Mouse (Mus musculus) testis, adult 2 months (tissue): ENCODE results near the gene Mtln. TPM values are rescaled to one million over a fixed set of nuclear protein-coding genes. Genes with fewer than 3 reads are reported as not detected.
A peak's percentile ranks its signal among the peaks of the same experiment; 100 is the strongest.

Experiments used
- H3K27ac ChIP-seq: fragments of 200-500 bp; 2 replicates; pipeline ENCODE4 v1.5.1; 2012; ENCODE audit warnings: low read depth, low read length; ENCODE audit not compliant: control insufficient read depth, insufficient read depth
- H3K27me3 ChIP-seq: fragments of 200-500 bp; 2 replicates; pipeline ENCODE4 v1.6.1; 2012; ENCODE audit warnings: mild to moderate bottlenecking, low read length, moderate library complexity; ENCODE audit not compliant: control insufficient read depth, insufficient read depth
- H3K36me3 ChIP-seq: fragments of 200-500 bp; 2 replicates; pipeline ENCODE4 v1.6.1; 2012; ENCODE audit warnings: mild to moderate bottlenecking, low read length; ENCODE audit not compliant: control insufficient read depth, insufficient read depth
- H3K4me1 ChIP-seq: fragments of 200-500 bp; 2 replicates; pipeline ENCODE4 v1.6.1; 2012; ENCODE audit warnings: low read length; ENCODE audit not compliant: control insufficient read depth, insufficient read depth
- H3K4me3 ChIP-seq: fragments of 200-500 bp; 2 replicates; pipeline ENCODE4 v1.5.1; 2012; ENCODE audit warnings: low read depth, mild to moderate bottlenecking, low read length, moderate library complexity, mixed read lengths; ENCODE audit not compliant: control insufficient read depth
- CTCF ChIP-seq: fragments of 200-500 bp; IDR thresholded peaks from 2 replicates; pipeline ENCODE4 v1.5.1; 2012; ENCODE audit warnings: low read depth, mild to moderate bottlenecking, inconsistent platforms, low read length, moderate library complexity; ENCODE audit not compliant: control insufficient read depth, insufficient read depth, insufficient replicate concordance
- POLR2A ChIP-seq: fragments of 200-500 bp; IDR thresholded peaks from 2 replicates; pipeline ENCODE4 v1.6.1; 2012; ENCODE audit warnings: low read depth, mild to moderate bottlenecking, inconsistent platforms, low read length, moderate library complexity; ENCODE audit not compliant: control insufficient read depth
- polyA plus RNA-seq: library from polyadenylated mRNA; depleted of rRNA; stranded (reverse); fragments of >200 nt; gene quantifications from 2 replicates; pipeline ENCODE4 v1.2.3, GENCODE M21; 2012; rRNA removed

Mtln gene
- 7.7 and 8.7 TPM in 2 replicates for polyA plus RNA-seq

DNA sequence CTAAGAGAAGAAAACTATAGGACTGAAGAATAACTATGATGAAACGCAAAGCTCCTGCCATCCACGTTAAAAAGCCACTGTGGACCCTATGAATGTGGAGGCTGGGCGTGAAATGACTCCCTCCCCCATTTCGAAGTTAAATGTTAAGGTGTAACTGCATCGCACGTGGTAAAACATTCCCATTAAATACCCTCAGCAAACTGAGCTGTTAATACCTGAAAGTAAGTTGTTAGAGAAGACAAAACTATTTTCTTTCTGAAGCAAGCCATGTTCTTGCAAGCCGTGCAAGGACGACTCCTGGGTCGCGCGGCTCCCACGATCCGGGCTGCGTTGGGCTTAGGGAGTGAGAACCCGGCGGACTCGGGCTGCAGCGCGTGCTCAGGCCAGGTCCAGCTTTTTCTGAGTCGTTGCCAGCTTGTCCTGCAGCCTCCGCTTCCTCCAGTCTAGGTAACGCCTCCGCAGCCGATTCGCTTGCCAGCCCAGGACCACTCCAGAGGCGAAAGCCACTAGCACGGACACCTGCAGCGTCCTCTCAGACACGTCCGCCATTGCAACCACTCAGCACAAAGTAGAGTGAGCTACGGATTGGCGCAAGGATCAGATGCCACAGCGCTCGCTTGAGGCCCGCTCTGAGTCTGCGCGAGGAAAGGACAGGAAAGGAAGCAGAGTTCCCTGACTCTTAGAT lies at the start of gene Mtln:
TSS of gene Mtln (minus strand) at position 570 of the 685 bp plus-strand sequence.
- Histone ChIP-seq H3K4me1 (peaks cover 4% of the 10 kb centered on the region), H3K27me3 (no peaks in the 10 kb centered on the region), H3K4me3 (peak within 1 kb of the TSS; percentile 91), H3K36me3 (no peaks in the 10 kb centered on the region), H3K27ac (peak within 1 kb of the TSS; percentile 78)
- TF ChIP-seq POLR2A: peak; percentile 92
- no peak for TF ChIP-seq CTCF

DNA sequence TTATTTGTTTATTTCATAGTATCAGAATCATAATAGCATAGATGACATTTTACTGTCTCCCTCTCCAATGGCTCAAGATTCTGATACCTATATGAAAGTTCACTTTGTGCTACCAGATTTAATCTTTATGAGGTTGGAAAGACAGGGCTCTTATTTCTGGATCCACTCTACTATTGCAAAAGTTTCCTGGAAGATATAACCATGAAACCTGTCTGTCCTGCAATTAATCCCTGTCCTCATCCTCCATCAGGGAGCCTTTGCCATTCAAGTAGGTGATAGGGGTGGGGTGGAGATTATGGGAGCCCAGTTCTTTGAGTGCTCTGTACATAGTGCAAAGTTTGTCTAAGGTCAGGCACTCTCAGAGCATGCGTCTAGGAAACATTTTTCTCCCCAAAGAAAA lies 49.1 kb upstream of the Mtln start:
- H3K4me3 ChIP-seq: no peak overlapping the region
- peaks cover 6% of the 10 kb centered on the region; the same call in 1 of the 2 replicates for H3K4me1 ChIP-seq
- no peaks in the 10 kb centered on the region for H3K27me3 ChIP-seq
- no peak overlapping the region for H3K27ac ChIP-seq
- TF ChIP-seq POLR2A (no peak), CTCF (no peak)
- no peaks in the 10 kb centered on the region for H3K36me3 ChIP-seq

DNA sequence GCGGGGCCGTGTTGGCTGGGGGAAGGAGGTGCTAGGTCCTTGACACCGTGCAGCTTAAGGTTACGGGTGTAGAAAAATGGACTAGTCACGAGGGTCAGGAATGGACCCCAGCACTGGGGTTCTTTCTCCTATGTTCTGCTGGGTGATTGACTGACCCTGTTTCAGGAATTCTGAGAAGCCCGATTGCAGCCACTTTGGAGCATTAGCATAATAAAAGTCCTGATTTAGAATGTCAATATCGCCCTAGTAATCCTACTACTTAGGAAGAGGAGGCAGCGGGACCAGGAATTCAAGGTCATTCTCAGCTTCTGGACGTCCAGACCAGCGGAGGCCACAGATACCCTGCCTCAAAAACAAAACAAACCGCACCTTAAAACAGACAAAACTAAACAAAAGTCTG lies 47.1 kb upstream of the Mtln start:
- H3K4me3 ChIP-seq: no peak overlapping the region
- no peaks in the 10 kb centered on the region for H3K27me3 ChIP-seq
- no peak overlapping the region for H3K27ac ChIP-seq
- TF ChIP-seq POLR2A (no peak), CTCF (no peak)
- peaks cover 6% of the 10 kb centered on the region; the same call in 1 of the 2 replicates for H3K4me1 ChIP-seq
- no peaks in the 10 kb centered on the region for H3K36me3 ChIP-seq

DNA sequence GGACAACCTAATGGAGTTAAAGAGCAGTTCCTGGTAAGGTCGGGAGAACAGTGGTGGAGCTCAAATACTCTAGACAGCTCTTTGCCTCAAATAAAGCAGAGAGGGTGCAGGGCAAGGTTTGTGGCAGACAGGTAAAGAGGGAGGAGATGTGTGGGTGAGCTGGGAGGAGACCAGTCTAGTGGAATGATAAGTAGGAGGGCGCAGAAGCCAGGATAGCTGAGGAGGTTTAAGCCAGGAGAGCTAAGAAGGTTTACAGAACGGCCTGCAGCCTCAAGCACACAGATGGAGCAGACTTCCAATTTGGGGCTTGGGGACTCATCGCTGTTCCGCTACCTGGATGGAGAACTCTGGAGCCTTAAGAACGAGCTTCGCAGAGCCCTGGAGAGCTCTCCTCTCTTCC lies 46.3 kb upstream of the Mtln start, which contains the start of gene Acoxl:
TSS of gene Acoxl (plus strand) at position 301 of the 400 bp plus-strand sequence.
- Histone ChIP-seq H3K36me3 (no peaks in the 10 kb centered on the region), H3K27me3 (no peaks in the 10 kb centered on the region), H3K27ac (no peak within 1 kb of the TSS), H3K4me3 (no peak within 1 kb of the TSS), H3K4me1 (peaks cover 6% of the 10 kb centered on the region; the same call in 1 of the 2 replicates)
- TF ChIP-seq POLR2A (no peak), CTCF (no peak)

DNA sequence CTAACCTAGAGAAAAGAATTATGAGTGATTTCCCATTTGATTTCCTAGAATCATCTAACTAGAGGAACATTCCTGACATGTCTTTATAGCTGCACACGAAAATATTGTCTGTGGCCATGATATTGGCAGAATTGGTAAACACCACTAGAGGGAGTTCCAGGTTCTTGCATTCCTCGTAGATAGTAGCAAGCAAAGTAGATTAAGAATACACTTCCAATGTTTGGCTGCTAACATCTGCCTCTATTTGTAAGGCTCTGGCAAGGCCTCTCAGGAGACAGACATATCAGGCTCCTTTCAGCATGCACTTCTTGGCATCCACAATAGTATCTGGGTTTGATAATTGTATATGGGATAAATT lies 40.5 kb upstream of the Mtln start:
- Histone ChIP-seq H3K27me3 (no peaks in the 10 kb centered on the region), H3K4me1 (no peaks in the 10 kb centered on the region), H3K36me3 (no peaks in the 10 kb centered on the region), H3K27ac (no peak overlapping the region), H3K4me3 (no peak overlapping the region)
- TF ChIP-seq CTCF (no peak), POLR2A (no peak)

DNA sequence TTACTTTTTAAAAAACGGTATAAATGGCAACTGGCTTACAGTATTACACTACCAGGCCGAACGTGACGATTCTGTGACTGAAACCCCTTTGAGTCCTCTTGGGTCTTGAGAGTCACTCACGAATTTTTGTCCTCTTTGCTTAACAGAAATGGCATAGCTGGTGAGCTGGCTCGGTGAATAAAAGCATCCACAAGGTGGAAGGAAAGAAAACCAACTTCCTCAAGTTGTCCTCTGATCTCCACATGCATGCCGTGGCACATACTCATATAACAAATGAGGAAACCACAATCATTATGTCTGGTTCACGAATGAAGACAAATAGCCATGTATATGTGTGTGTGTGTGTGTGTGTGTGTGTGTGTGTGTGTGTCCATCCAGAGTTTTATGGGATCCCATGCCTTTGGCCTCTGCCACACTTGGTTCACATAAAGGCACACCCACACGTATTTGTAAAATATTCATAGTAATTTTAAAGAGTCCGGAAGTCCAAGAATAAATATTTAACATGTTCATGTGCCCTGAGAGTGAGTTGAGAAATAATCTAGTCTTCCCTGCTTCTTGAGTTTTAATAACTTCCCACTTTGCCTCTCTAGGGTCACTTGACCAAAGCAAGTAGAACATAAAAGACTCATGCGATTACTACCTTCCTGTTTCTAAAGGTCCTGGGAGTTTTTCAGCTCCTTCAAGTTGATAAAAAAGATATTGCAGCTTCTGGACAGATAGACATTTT lies 40.0 kb upstream of the Mtln start:
- no peaks in the 10 kb centered on the region for H3K4me1 ChIP-seq
- no peak overlapping the region for H3K27ac ChIP-seq
- no peak for TF ChIP-seq POLR2A
- no peak for TF ChIP-seq CTCF
- H3K27me3 ChIP-seq: no peaks in the 10 kb centered on the region
- H3K36me3 ChIP-seq: no peaks in the 10 kb centered on the region
- peak overlapping the region; percentile 41 for H3K4me3 ChIP-seq

DNA sequence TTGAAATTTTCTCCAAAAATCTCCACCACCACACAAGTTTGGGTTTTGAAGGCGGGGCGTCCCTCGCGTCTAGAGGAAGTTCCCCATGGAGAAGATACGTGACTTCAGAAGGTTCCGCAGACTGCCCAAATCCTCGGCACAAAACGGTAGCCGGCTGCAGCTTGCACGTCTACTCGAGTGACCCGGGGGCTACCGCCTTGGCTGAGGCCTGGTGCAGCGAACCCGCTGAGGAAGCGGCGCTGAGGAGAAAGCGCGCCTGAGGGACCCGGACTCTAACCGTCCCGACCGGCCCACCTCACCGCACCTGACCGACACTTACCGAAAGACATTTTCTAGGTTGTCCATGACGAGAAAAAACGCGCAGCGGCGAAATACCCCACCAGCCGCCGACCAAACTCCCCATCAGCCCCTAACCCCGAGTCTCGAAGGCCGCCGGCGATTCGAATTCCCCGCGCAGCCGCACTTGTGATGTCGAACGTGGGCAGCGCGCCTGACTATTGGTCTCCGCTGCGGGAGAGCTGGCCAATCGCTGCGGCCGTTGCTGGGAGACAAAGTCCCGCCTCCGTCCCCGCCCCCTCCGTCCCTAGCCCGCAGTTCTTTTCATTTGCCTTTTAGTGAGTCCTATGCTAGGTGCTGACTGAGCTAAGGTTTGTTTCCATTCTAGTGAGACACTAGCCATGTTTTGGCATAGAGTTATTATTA lies 39.3 kb upstream of the Mtln start, which contains the start of gene Bub1:
TSS of gene Bub1 (minus strand) at position 465 of the 702 bp plus-strand sequence.
- Histone ChIP-seq H3K27me3 (no peaks in the 10 kb centered on the region), H3K4me3 (peak within 1 kb of the TSS; percentile 99), H3K27ac (peak within 1 kb of the TSS; percentile 75), H3K36me3 (0 out of 2 replicates have a peak, but pooled peaks cover 1% of the 10 kb centered on the region), H3K4me1 (no peaks in the 10 kb centered on the region)
- no peak for TF ChIP-seq CTCF
- TF ChIP-seq POLR2A: peak; percentile 67
